Mouse (Mus musculus): ENCODE results near the gene Chst12.

DNA sequence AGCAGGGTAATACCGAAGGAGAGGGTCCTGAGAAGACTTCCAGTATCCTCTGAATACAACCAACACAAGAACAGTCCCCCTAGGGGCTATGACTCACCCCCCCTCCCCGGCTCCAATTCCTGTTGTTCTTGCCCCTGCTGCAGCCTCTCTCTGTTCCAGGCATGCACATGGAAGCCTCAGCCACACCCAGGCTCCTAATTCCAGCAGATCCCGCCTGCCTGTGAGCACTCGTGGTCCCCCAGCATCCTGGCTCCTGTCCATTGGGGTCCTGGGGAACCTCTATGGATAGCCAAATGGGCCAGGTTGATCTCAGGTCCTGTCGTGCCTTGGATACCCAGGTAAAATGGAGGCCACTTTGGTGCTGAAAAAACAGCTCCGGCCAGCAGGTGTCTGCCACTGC lies 40.3 kb downstream of the Chst12 start:
- TF ChIP-seq CTCF (IDR thresholded peaks at IDR 0.05; ENCODE audit: control insufficient read depth, insufficient read depth, insufficient read length) (no peak), USF1 (IDR thresholded peaks at IDR 0.05; ENCODE audit: low read depth) (no peak)
